Mouse (Mus musculus) naive thymus-derived CD4-positive, alpha-beta T cell, adult 2 months (primary cell): ENCODE measurements at regions not wholly inside any gene's neighbourhood (a gene's known extent, or its start where the extent isn't known, plus 50 kb on each side); places are given as distances from the start of the nearest gene placed in this dataset.

Experiments used
- DNase-seq: peaks from one replicate; pipeline ENCODE4 v3.0.0-alpha.2; 2011; ENCODE audit warnings: low read depth

DNA sequence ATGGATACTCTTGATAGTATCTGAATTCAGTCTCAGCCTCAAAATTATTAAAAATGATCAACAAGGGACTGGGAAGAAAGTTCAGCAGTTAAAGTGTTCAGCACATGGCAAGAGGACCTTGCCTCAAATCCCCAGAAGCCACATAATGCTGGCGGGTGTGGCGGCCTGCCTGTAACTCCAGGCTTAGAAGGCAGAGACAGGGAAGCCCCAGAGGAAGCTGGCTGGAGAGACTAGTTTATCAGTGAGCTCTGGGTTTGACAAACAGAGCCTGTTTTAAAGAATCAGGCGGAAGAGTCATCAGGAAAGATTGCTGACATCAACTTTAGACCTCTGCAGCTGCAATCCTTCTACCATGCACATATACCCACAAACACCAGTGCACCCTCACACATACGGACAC, 52.1 kb upstream of the Fyn start:
- DNase-seq: no peak

DNA sequence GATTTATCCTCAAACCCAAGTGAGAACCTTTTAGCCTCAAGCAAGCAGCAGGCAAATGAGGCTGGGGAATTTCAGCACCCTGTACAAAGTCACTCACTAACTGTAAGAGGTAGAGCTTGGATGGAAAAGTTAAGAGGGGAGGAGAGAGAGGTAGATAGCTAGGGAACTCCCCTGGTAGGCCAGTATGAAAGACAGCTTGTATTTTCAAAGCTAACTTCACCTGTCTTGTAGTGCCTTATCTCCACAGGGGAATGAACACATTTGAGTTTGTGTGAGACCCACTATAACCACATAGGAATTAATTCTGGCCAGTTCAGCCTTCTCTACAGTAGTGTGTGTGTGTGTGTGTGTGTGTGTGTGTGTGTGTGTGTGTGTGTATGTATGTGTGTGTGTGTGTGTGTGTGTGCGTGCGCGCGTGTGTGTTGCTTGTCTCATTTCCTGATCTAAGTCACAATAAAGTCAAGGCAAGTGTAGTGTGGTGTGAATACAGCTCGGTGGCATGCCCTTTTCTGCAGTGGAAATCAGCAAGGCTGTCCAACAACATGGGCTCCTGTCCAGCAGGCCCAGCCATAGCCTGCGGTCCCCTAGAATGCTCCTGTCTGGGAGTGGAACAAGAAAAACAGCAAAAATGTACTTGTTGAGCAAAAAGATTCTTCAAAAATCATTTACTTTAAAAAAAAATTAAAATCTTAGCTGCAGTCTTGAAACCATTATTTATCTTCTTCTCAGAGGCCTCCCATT, 53.1 kb upstream of the Fyn start:
- peak; percentile 63 for DNase-seq

DNA sequence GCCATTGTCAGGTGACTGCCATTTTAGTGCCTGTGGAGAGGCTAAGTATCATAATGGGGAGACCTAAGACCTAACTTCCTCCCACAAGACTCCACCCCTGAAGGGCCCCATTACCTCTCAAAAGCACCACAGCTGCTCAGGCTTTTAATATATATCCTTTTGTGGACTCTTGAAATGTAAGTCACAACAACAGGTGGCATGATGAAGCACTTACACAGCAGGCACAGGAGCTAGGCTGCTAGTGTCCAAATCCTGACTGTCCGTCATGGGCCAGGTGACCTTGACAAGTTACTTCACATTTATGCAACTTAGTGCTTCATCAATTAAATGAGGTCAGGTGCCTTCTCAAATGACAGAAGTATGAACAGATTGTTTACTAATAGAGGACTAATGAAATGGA, 57.2 kb upstream of the Fyn start:
- DNase-seq: no peak

DNA sequence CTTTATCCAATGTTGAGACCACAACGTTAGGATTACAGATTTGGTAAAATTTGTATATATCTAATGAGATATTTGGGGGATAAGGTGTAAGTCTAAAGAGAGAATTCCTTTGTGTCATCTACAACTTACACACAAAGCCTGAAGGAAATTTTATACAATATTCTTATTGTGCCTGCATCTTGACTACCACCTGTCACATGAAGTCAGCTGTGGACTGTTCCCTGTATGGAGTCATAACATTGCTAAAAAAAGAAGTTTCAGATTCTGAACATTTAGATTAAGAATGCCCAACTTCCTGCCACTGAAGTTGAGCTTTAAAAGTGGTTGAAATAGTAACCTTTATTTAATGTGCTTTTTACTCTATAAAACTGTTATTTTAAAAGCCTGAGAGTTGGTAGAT, 60.1 kb upstream of the Fyn start:
- DNase-seq: no peak

DNA sequence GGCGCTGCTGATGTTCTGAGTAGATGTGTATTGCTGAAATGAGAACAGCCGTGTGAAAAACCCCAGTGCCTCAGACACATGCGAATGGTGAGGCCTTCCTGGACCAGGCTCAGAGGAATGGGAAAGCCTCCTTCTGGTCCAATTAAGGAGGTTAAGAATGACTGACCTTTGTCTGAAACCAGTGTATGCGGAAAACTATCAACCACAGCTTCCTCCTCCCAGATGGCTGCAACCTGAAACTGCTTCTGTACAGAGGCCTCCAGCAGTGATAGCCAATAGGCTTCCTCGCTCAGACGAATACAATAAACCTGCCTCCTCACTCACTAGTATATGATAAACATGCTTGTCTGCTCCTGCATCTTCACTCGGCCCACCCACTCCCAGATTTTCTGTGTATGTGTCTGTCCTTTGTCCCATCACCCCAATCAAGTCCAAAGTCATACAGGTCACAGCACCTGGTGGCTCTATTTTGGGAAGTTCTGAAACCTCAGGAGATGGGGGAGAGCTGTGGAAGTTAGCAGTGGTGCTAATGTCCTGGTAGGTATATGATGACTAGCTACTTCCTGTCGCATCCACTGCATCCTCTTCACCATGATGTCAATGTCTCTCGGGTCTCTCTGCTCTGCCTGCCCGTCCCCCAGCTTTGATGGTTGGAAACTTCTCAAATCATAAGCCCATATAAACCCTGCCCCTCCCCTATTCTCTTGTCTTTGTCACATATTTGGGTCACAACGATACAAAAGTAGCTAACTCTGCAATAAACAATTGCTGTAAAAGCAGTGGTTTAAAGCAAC, 75.8 kb upstream of the Fyn start:
- peak; percentile 51 for DNase-seq

DNA sequence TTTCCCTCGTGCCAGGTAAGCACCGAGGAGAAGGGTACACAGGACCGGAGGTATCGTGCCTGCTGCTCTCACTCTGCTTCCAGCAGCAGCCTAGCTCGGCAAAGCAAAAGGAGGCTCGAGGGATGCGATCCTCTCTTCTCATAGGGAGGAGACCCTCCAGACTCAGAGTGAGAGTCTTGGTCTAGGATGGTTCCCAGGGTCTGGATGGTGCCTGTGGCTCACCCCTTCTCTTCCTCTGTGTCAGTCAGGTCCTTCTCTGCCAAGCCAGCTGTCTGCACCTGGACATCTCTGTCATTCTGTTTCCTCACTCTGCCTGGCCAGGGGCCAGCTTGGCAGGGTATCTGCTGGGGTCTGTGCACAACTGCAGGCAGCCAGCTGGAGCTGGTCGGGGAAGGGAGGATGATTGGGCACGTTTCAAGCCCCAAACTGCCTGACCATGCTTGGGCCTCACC, 76.9 kb upstream of the Fyn start:
- DNase-seq: no peak

DNA sequence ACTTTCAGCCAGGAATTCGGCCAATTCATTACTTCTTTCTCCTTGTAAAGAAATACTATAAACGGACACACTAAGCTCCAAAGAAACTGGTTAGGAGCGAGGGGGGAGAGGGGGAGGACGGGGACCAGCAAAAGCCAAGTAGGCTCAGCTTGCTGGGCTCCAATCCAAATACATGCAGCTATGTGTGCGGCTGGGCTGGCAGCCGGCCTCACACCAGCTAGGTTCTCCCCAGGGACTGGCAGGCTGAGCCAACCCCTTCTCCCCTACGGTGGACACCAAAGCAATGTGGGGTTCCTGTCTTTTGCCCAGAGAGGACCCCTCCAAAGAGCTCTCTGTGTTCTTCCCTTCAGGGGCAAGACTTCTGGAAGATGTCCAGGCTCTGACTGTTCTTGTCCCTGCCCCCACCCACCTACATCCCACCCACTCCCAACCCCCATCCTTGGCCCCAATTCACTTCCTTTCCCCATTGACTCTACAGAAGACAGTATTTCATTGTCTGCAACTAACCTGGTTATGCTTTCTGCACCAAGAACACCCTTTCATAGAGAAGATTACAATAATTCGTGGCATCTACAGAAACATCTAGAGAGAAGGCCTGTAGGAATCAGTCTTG, 77.4 kb upstream of the Fyn start:
- DNase-seq: no peak

DNA sequence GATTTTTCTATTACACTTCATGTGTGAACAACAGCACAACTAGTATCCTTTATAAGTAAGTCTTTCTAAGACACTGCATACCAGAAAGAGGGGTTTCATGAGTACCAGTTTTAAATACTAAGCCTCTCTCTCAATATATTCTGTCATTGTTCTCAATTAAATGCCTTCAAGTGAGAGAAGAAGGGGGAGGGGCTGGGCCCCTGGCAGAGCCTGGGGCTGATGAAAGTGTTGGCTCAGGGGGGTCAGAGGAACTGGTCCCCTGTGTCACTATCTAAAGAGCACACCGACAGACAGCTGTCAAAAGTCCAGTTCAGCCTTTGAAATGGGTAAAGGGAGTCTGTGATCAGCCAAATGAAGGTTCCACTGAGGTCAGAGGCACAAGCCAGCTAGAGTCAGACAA, 78.4 kb upstream of the Fyn start:
- DNase-seq: no peak

DNA sequence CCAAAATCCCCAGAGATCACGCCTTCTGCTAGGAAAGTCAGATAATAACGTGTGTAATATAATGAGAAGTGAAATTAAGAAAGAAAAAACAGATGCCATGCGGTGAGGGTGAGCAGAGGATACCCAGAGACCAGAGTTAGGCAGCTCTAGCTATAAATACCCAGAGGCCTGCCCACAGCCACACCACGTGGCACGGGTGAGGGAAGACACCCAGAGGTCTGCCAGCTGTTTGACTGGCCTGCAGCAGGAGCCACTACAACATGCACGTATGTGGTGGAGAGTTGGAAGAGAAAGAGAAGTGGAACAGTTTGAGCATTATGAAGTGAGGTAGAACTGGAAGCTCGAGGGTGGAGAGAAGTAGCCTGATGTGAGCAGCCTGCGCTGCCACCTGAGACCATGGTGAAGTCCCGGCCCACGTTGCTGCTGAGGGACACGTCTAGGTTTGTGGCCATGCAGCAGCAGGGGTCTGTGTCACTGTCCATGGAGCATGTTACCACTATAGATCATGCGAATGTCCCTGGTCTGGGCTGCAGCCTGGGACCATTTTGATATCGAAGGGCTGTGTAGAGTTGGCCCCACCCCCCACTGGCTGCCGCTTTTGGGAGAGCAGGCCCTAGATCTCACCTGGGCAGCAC, 88.2 kb upstream of the Fyn start:
- DNase-seq: no peak

DNA sequence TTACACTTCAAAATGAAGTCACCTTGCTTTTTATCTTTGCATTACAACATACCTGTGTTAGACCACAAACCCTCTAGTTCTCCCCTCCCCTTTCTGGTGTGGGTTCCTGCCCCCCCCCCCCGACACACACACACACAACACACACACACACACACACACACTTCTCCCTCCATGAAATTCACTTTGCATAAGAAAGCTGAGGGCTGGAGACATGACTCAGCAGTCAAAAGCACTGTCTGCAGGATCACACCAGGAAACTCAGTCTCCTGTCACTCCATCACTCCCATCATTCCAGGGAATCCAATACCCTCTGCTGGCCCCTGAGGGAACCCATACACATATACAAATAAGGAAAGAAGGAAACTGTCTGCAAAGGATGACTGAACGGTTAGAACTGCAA, 94.5 kb upstream of the Fyn start:
- DNase-seq: no peak

DNA sequence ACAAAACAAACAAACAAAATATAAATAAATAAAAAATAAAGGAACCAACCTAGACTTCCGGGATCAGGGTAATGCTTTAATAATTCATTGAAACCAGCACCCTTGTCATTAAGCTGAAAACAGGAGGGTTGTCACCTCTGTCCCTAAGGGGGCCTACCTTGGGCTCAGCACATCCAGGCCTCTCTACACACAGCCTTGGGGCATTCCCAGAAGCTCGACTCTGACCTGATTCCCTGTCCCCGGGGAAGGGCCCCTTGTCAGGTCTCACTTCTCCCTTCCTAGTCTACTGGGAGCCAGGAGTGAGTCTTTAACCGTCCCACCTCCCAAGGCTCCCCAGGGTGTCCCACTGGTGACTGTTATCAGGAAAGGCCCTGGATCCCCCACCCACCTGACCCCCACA, 95.2 kb upstream of the Fyn start:
- DNase-seq: no peak

DNA sequence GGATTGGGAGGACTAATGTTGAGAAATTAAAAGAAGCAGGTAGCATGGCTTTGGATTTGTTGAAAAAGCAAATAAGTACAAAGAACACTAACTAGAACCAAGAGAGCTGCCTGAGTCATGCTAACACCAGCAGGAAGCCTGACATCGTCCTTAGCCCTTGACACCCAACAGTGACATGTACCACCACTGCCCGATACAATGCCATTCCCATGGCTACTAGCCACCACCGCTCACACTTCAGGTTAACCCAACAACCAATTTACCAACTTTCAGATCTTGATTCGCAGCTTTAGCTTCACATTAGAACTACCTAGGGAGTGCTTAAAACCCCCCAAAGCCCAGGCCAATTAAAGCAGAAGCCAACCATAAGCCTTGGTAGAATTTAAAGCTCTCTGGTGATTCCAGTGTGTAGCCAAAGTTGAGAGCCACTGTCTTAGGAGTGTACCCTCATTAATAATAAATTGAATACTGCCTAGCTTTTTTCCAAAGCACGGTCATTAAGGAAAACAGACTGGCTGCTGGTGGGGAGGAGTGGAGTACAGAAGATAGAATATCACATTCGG, 96.2 kb upstream of the Fyn start:
- DNase-seq: no peak

DNA sequence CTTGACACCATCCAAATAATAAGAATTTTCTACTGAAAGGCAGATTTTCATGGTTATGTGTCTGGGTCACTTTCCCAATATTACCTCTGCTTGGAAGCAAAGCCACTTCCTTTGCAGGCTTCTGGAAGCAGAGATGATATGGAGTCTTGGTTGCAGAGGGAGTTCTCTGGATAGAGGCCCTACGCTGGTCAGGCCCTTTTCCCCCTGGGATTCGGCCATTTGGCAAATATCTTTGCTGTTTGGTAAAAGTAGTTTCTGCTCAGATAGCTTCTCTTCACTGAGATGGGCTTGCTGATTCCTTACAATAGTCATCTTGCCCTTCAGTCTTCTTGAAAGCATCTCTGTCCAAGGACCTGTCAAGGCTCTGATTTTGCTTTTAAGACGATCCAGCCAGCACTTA, 98.2 kb upstream of the Fyn start:
- DNase-seq: no peak

DNA sequence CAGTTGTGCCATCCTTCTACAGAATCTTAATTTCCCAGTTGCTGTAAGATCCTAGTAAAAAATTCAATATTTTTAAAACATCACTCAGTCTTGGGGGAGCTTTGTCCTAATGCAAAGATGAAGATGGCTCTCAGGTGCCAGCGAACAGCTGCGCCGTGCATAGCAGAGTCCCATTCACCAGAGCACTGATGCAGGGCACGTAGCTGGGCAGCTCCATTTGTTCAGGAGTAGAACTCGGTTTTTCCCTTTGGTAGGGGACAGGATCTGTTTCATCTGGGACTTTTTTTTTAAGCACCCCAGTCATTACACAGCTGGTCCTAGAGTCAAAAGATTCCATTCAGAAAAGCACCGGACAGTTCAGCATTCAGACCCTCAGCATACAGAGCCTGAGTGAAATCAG, 101.4 kb upstream of the Fyn start:
- DNase-seq: no peak

DNA sequence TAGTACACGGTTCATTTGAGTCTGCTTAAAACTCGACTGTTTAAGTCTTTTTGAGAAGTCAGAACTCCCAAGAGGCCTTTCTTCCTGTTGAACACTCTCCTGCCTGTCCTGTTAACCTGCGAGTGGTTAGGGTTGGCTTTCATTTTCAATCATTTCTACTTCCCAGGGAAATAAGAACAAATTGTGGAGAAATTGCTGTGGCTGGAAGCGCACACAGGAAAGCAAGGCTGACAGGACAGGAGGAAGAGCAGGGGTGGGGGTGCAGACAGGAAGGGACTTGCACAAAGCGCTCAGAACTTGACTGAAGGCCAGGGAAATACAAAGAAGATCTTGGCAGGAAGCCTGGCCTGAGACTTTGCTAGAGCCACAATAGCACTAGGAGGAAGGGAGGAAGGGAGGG, 102.2 kb upstream of the Fyn start:
- DNase-seq: peak; percentile 54

DNA sequence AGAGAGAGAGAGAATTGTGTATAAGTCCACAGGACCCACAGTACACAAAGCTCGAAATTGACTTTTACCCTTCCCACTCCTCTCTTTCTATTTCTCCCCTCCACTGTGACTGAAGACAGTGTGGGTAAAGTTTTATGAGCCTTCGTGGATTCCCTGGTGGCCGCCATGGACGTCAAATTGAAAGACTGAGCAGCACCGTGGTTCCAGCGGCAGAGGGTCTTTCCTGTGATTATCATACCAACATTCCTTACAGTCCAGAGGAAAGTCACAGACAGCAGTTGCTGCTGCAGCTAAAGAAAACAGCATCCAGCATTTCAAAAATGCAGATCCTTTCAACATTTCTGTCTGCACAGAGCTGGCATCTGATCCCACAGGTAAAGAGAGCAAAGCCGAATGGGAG, 98.9 kb upstream of the Ccn6 start:
- no peak for DNase-seq

DNA sequence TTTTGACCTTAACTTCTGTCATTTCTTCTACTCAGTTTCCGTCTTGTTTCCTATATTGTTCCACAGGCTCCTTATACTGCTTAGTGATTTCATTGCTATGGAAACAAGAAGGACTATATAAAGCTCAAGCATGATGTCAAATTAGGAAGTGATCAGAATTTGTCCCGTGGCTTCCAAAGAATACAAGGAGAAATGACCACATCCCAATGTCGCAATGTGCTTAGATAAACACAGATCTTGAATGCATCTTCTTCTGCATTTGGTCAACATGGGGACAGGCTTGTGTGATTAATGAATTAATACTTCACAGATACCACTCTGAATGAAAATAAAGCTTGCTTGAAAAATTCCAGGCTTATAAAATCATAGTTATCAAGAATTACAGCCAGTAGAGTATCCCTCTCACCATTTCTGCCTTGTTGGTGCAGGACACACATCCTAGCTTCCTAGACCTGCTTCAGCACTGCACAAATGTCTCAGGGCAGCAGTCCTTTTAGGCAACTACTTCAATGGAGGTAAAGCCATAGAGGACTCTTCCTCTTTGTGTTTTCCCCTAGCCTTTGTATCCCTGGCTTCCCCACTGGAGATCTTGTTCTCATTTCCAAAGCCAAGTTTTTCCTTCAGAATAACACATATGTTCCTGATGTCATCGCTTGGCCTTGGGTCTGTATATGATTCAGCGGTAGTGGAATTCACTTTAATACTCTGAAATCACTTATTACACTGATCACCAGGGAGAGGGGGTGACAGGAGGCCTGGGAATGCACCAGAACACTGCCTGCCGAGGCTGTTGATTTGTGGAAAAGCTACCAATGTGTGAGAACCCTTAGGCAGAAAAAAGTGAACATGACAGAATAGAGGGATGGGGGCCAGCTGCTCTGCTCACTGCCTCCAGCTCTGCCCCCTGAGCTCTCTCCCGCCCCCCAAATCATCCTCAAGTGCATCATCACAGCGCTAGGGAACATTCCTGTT, 97.9 kb upstream of the Ccn6 start:
- DNase-seq: no peak

DNA sequence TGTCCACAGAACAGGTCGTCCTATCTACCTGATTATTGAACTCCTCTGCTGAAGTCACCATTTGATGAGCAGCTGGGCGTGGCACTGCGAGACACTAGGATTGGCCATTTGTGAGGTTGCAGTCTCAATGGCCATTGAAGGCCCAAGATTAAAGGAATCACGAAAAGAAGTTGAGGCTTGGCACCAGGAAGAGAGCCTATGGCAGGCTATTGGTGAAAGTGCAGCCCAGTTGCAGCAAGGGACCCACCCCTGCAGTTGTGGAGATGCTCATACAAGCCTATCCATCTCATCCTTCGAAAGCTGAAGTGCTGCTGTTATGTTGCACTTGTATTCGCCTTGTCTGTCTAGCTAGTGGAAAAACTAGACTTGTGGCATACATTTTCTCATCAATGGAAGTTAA, 96.5 kb upstream of the Ccn6 start:
- DNase-seq: no peak

DNA sequence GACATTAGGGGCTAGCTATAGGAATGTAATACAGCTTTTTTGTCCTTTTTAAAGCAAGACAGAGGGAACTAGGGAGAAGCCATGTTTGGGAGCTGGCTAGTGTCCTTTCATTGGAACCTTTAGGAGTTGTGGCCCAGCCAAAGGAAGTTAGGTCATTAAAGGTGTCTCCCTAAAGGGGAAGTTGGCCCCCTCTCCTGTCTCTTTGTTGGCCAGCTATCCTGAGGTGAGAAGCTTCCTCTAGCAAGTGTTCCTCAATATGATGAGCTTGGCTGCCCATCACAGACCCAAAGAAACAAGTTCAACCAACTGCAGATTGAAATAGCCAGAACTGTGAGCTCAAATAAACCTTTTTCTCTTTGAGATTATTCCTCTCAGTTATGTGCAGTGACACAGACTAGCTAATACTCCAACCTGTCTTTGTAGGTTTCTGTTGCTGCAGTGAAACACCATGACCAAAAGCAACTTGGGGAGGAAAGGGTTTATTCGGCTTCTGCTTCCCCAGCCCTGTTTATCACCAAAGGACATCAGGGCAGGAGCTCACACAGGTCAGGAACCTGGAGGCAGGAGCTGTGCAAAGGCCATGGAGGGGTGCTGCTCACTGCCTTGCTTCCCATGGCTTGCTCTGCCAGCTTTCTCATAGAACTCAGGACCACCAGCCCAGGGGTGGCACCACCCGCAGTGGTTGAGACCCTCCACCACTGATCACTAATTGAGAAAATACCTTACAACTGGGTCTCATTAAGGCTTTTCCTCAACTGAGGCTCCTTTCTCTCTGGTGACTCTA, 94.0 kb upstream of the Ccn6 start:
- DNase-seq: no peak

DNA sequence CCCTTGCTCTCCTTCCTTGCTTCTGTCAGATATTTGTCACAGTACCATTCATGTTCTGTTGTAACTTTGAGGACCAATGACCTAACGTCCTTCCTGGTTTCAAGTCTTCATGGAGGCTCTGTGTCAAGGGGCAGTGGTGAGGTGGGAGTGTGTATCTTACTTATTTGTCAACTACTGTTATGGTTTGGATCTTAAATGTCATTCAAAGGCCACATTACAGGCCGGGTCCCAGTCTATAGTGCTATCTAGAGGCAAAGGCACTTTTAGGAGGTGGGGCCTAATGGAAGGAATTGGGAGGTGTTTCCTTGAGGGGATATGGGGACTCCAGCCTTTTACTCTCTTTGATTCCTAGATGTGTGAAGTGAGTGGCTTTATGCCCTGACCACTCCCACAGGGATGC, 91.0 kb upstream of the Ccn6 start:
- no peak for DNase-seq

DNA sequence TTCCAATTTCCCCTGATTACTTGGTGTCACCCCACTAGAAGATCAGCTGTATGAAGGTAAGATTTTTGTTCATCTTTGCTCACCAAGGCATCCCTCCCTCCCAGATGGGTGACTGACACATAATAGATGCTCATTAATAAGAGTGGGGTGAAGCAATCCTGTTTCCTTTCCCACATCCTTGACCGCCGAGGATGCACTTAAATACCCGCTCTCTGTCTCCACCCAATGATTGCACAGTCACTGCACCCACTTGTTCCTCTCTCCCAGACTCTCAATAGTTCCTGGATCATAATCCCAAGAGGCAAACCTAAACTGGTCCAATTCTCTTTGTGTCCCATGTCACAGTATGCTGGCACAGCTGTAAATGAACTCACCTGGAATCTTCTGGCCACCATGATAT, 86.4 kb upstream of the Ccn6 start:
- DNase-seq: no peak
